Mouse (Mus musculus) lung, postnatal 0 days (tissue): ENCODE results near the gene Tcte3.

Source experiments
- CTCF ChIP-seq: IDR thresholded peaks from 2 replicates; pipeline ENCODE4 v1.5.1; 2016; ENCODE audit warnings: antibody characterized with exemption, mild to moderate bottlenecking
- EP300 ChIP-seq: IDR thresholded peaks from 2 replicates; pipeline ENCODE4 v1.6.1; 2016; ENCODE audit warnings: antibody characterized with exemption, mild to moderate bottlenecking, control low read depth

DNA sequence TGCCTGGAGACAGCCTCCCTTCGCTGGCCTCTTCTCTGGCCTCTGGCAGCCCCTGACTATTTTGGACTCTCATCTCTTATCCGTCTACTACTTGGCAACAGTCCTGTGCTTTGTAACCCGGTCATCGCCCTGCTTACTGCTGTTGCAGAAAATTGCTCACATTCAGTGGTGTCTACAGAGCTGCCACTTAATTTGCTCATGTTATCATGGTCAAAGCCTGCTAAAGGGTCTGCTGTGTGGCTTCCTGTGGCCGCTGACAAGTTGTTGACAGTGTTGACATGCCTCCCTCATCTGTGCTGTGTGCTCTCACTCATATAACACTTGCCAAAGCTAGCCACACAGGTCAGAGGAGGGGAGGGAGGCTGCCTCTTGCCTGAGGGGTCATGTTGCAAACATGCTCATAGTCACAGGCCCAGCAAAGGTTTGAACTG, 16.9 kb upstream of the Tcte3 start:
- TF ChIP-seq CTCF (no peak), EP300 (no peak)
